Mouse (Mus musculus) effector memory CD4-positive, alpha-beta T cell, adult 5 months (primary cell): ENCODE data around the gene Gm6760. TPM values are rescaled to one million over a fixed set of nuclear protein-coding genes. Genes with fewer than 3 reads are reported as not detected.

Source experiments
- polyA plus RNA-seq: library from polyadenylated mRNA; unstranded; fragments of 100-300 nt; shearing (Covaris generic); gene quantifications from one replicate; pipeline ENCODE4 v1.2.1, GENCODE M21; 2017

Gm6760 gene
- not detected for polyA plus RNA-seq

GRCm38 (mm10) chrX:64152098-64152497 is at the start of gene Gm6760:
Gene Gm6760, minus strand, starts transcription at chrX:64152198.

GRCm38 (mm10) chrX:64173248-64173647 is 21.2 kb upstream of the Gm6760 start, which contains the start of gene 3830417A13Rik:
Gene 3830417A13Rik, plus strand, starts transcription at chrX:64173548.

Other genes with a start within 250 kb of the Gm6760 start
- not detected for gene 3830417A13Rik, start 21.4 kb upstream of the Gm6760 start, polyA plus RNA-seq
- not detected for gene Slitrk4, start 124.8 kb upstream of the Gm6760 start, polyA plus RNA-seq